Mouse (Mus musculus) limb, embryonic 10.5 days (tissue): ENCODE measurements around the gene Rpl36a-ps1. TPM values are rescaled to one million over a fixed set of nuclear protein-coding genes. Genes with fewer than 3 reads are reported as not detected.
"Not testable (repeated sequence)": the region's sequence is repeated elsewhere in the genome, so short reads cannot be mapped to it uniquely, and the experiment has no call there.

Experiments
- DNase-seq: peaks from one replicate; pipeline ENCODE4 v3.0.0-alpha.2; 2017; ENCODE audit warnings: low spot score
- H3K27ac ChIP-seq: fragments of 300-500 bp; sonication (generic); 2 replicates; pipeline ENCODE4 v1.5.1; 2016; ENCODE audit warnings: mild to moderate bottlenecking
- H3K27me3 ChIP-seq: fragments of 300-500 bp; sonication (generic); 2 replicates; pipeline ENCODE4 v1.6.1; 2016; ENCODE audit warnings: low read depth, mild to moderate bottlenecking; ENCODE audit not compliant: poor library complexity, severe bottlenecking
- H3K36me3 ChIP-seq: fragments of 300-500 bp; sonication (generic); 2 replicates; pipeline ENCODE4 v1.6.1; 2016; ENCODE audit warnings: mild to moderate bottlenecking, moderate library complexity
- H3K4me1 ChIP-seq: fragments of 300-500 bp; sonication (generic); 2 replicates; pipeline ENCODE4 v1.6.1; 2016
- H3K4me3 ChIP-seq: fragments of 300-500 bp; sonication (generic); 2 replicates; pipeline ENCODE4 v1.5.1; 2016; ENCODE audit warnings: mild to moderate bottlenecking, moderate library complexity
- H3K9me3 ChIP-seq: fragments of 300-500 bp; sonication (generic); replicated peaks from 2 replicates; pipeline ENCODE4 v1.6.1; 2016; ENCODE audit warnings: mild to moderate bottlenecking
- WGBS: fragments of 180-500 bp; shearing (Covaris S2); methylation state at CpG from one replicate; pipeline ENCODE4 v1.1.7; 2016; 5-methylcytosine and 5-hydroxymethylcytosine counted together
- polyA plus RNA-seq: library from polyadenylated mRNA; unstranded; fragments of >200 nt; fragmentation: Nextera tagmentation; extraction: Ambion mirVana; gene quantifications from 2 replicates; pipeline ENCODE4 v1.2.1, GENCODE M21; 2016

Rpl36a-ps1 gene
- polyA plus RNA-seq, result 2.2 and 2.6 TPM in 2 replicates

GRCm38 (mm10) chr14:98994218-98994617 lies at the start of gene Rpl36a-ps1:
Gene Rpl36a-ps1, minus strand, starts transcription at chr14:98994318.
- Histone ChIP-seq H3K36me3 (no peaks in the 10 kb centered on the region), H3K27me3 (no peaks in the 10 kb centered on the region), H3K4me1 (peaks cover 8% of the 10 kb centered on the region; the same call in 1 of the 2 replicates), H3K27ac (no peak within 1 kb of the TSS), H3K9me3 (no peaks in the 10 kb centered on the region), H3K4me3 (no peak within 1 kb of the TSS)
- DNase-seq, result no peak
- WGBS, result 96% methylated on average over 7 of the region's 7 CpGs

- peaks cover 26% of the 10 kb centered on the region for H3K4me1 ChIP-seq
- 0 out of 2 replicates have a peak overlapping the region, but pooled peaks have one; percentile 97 for H3K27ac ChIP-seq
- no peaks in the 10 kb centered on the region for H3K27me3 ChIP-seq
- H3K9me3 ChIP-seq, result no peaks in the 10 kb centered on the region
- no peak for DNase-seq
- WGBS, result 68% methylated on average over 1 of the region's 1 CpGs
- peak overlapping the region; percentile 85 for H3K4me3 ChIP-seq
- H3K36me3 ChIP-seq, result peaks cover 25% of the 10 kb centered on the region
Observed at GRCm38 (mm10) chr14:99043499-99043898, 49.4 kb upstream of the Rpl36a-ps1 start.

DNA sequence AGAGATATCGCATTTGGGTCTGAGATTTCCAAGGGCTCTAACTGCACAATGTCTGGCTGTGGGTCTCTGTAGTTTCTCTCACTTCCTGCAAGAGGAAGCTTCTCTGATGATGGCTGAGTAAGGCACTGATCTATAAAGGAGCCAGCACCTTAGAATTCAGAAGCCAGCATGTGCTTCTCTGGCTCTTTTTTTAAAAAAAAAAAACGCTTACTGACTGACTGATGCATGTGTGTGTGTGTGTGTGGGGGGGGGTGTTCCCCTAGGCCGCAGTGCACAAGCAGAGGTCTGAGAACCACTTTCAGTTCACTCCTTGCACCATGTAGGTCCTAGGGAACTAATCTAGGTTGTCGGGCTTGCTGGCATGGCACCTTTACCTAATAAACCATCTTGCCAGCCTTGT lies 47.3 kb upstream of the Rpl36a-ps1 start:
- H3K4me3 ChIP-seq, result no peak overlapping the region
- H3K27me3 ChIP-seq, result no peaks in the 10 kb centered on the region
- no peak overlapping the region for H3K27ac ChIP-seq
- H3K36me3 ChIP-seq, result peaks cover 31% of the 10 kb centered on the region
- no peak for DNase-seq
- peaks cover 21% of the 10 kb centered on the region for H3K4me1 ChIP-seq
- H3K9me3 ChIP-seq, result no peaks in the 10 kb centered on the region
- WGBS, result 84% methylated on average over 4 of the region's 4 CpGs

GRCm38 (mm10) chr14:99039308-99039707 lies 45.2 kb upstream of the Rpl36a-ps1 start:
- H3K27ac ChIP-seq, H3K27me3 ChIP-seq, DNase-seq, H3K9me3 ChIP-seq, H3K4me3 ChIP-seq: not testable (repeated sequence)
- 86% methylated on average over 5 of the region's 5 CpGs for WGBS
- peaks cover 47% of the 10 kb centered on the region for H3K36me3 ChIP-seq
- H3K4me1 ChIP-seq, result peaks cover 13% of the 10 kb centered on the region

DNA sequence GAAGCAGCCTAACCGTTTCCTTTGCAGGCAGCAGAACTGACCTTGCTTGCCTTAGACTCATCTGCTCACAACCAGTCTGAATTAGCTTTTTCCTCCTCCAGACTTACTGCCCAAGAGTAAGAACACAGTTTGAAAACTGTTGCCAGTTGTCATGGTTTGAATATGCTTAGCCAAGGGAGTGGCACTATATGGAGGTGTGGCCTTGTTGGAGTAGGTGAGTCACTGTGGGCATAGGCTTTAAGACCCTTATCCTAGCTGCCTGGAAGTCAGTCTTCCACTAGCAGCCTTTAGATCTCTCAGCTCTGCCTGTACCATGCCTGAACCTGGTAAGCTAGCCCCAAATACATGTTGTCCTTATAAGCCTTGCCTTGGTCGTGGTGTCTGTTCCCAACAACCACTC lies 43.6 kb upstream of the Rpl36a-ps1 start:
- H3K36me3 ChIP-seq, result peaks cover 60% of the 10 kb centered on the region
- H3K4me3 ChIP-seq, result no peak overlapping the region
- H3K27ac ChIP-seq, result no peak overlapping the region
- H3K4me1 ChIP-seq, result peaks cover 3% of the 10 kb centered on the region; the same call in 1 of the 2 replicates
- no peaks in the 10 kb centered on the region for H3K27me3 ChIP-seq
- 92% methylated on average over 2 of the region's 2 CpGs for WGBS
- no peak for DNase-seq
- H3K9me3 ChIP-seq, result no peaks in the 10 kb centered on the region

GRCm38 (mm10) chr14:99036039-99036438 lies 41.9 kb upstream of the Rpl36a-ps1 start:
- Histone ChIP-seq H3K4me3 (no peak overlapping the region), H3K36me3 (peaks cover 67% of the 10 kb centered on the region), H3K4me1 (no peaks in the 10 kb centered on the region), H3K9me3 (no peaks in the 10 kb centered on the region), H3K27ac (no peak overlapping the region), H3K27me3 (no peaks in the 10 kb centered on the region)
- WGBS, result 77% methylated on average over 4 of the region's 4 CpGs
- no peak for DNase-seq

- WGBS, result 94% methylated on average over 8 of the region's 8 CpGs
- H3K27ac ChIP-seq, H3K27me3 ChIP-seq, DNase-seq, H3K4me1 ChIP-seq, H3K4me3 ChIP-seq, H3K9me3 ChIP-seq: not testable (repeated sequence)
- H3K36me3 ChIP-seq, result peaks cover 62% of the 10 kb centered on the region
Observed at GRCm38 (mm10) chr14:99034851-99035250, 40.7 kb upstream of the Rpl36a-ps1 start.

DNA sequence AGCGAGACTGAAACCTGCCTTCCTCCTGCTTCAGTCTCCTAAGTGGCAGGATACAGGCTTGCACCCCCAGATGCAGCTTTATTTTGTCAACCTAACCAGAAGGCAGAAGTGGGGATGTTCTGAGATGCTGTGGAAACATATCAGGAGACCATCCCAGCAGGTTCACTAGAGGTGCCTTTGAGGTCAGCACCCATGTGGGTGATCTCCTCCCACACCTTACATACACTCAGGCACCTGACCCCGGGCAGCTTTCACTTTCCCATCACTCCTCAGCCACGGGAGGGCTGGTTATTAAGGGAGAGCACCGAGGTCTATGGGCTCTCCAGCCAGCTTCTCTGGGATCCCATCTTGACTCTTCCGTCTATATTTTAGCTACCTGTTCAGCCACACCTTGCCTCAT lies 38.5 kb upstream of the Rpl36a-ps1 start:
- WGBS, result 83% methylated on average over 5 of the region's 5 CpGs
- DNase-seq, result no peak

GRCm38 (mm10) chr14:99031337-99031873 lies 37.3 kb upstream of the Rpl36a-ps1 start:
- Histone ChIP-seq H3K36me3 (peaks cover 36% of the 10 kb centered on the region), H3K4me1 (no peaks in the 10 kb centered on the region), H3K9me3 (no peaks in the 10 kb centered on the region), H3K4me3 (no peak overlapping the region), H3K27ac (no peak overlapping the region), H3K27me3 (no peaks in the 10 kb centered on the region)
- 91% methylated on average over 5 of the region's 5 CpGs for WGBS
- peak; percentile 19 for DNase-seq

More for the DNA sequence above, 38.5 kb upstream of the Rpl36a-ps1 start:
- no peak overlapping the region for H3K4me3 ChIP-seq
- no peaks in the 10 kb centered on the region for H3K27me3 ChIP-seq
- no peak overlapping the region for H3K27ac ChIP-seq
- H3K36me3 ChIP-seq, result peaks cover 39% of the 10 kb centered on the region
- H3K4me1 ChIP-seq, result no peaks in the 10 kb centered on the region
- H3K9me3 ChIP-seq, result no peaks in the 10 kb centered on the region

GRCm38 (mm10) chr14:99029987-99030386 lies 35.9 kb upstream of the Rpl36a-ps1 start:
- Histone ChIP-seq H3K27me3 (no peaks in the 10 kb centered on the region), H3K4me1 (no peaks in the 10 kb centered on the region), H3K27ac (no peak overlapping the region), H3K4me3 (no peak overlapping the region), H3K9me3 (no peaks in the 10 kb centered on the region), H3K36me3 (peaks cover 22% of the 10 kb centered on the region)
- WGBS, result 84% methylated on average over 5 of the region's 5 CpGs
- peak; percentile 13 for DNase-seq

DNA sequence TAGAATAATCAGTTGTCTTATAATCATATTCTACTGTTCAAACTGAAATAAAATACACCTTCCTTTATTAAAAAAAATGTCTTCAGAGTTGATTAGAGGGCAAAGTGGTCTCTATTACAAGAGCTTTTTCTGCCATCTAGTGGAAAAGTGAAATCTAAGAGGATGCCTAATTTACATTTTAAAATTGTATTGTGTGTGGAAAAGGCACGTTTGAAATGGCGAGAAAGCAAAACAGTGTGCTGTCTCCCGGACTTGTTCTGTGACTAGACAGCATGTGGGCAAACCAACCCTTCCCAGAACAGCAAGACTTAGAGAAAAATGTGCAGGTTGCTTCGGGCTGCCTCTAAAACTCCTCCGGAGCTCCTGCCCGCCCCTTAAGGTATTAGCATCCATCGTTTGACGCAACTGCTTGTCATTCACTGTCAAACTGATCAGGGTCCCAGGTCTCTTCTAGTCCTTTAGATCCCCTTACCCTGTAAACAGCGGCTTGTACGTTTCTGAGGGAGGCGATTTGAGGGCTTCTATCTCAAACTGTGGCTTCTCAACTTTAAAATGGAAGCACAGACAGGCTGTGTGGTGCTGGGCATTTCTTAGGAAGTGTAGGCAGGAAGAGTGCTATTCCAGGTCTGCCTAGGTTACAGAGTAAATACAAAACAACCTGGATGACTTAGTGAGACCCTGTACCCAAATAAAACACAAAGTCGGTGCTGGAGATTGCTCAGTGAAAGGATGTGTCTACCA lies 28.4 kb upstream of the Rpl36a-ps1 start:
- Histone ChIP-seq H3K27ac (peak overlapping the region; percentile 14; the same call in 1 of the 2 replicates), H3K4me3 (0 out of 2 replicates have a peak overlapping the region, but pooled peaks have one; percentile 15), H3K4me1 (peaks cover 11% of the 10 kb centered on the region), H3K36me3 (no peaks in the 10 kb centered on the region), H3K27me3 (no peaks in the 10 kb centered on the region), H3K9me3 (no peaks in the 10 kb centered on the region)
- WGBS, result 54% methylated on average over 12 of the region's 12 CpGs
- no peak for DNase-seq

DNA sequence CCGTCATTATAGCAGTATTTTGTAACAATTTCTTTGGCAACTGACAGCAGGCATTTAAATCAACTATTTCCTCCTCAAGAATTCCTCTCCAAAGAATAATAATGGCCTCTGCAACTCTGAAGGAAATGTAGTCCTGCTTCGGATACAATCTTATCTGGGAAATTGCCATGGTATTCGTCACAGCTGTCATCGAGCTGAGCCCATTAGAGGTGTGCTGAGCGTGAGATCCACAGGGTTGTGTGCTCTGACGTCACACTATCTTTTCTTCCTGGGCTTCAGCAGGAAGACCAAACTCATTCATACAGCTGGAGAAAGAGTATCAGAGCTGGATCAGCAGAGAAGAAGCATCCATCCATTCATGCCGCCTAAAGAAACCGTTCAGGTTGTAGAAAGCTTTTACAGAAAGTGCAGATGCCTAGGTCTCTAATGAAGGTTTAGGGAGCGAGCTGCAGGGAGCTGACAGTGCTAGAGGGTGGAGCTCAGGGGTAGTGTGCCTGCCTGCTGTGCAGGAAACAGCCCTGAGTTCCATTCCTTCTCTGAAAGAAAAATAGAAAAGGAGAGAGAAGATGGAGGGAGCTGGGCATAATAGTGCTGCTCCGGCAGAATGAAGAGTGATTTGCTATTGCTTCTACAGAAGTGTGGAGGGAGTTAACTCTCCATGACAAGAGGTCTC lies 25.2 kb upstream of the Rpl36a-ps1 start:
- no peak overlapping the region for H3K27ac ChIP-seq
- WGBS, result 48% methylated on average over 10 of the region's 10 CpGs
- no peaks in the 10 kb centered on the region for H3K9me3 ChIP-seq
- H3K4me3 ChIP-seq, result no peak overlapping the region
- no peak for DNase-seq
- H3K36me3 ChIP-seq, result no peaks in the 10 kb centered on the region
- H3K27me3 ChIP-seq, result no peaks in the 10 kb centered on the region
- H3K4me1 ChIP-seq, result peaks cover 11% of the 10 kb centered on the region

DNA sequence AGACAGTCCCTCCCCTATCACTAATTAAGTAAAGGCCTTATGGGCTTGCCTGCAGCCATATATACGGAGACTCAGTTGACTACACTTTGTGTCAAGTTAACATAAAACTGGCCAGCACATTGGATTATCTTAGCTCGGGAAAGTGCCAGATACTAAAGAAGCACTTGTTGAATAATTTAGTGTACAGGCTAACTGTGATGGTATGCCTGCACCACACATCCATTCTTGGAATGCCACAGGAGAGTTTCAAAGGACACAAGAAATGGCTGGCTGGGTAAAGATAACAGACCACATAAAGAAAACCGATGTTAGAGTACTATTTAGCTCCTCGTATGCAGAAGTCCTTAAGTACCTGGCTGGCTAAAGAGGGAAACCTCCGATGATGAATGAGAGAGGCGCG lies 24.6 kb upstream of the Rpl36a-ps1 start:
- DNase-seq, result no peak
- H3K4me3 ChIP-seq, result no peak overlapping the region
- H3K9me3 ChIP-seq, result no peaks in the 10 kb centered on the region
- no peaks in the 10 kb centered on the region for H3K36me3 ChIP-seq
- H3K4me1 ChIP-seq, result peaks cover 11% of the 10 kb centered on the region
- WGBS, result 76% methylated on average over 7 of the region's 7 CpGs
- H3K27me3 ChIP-seq, result no peaks in the 10 kb centered on the region
- no peak overlapping the region for H3K27ac ChIP-seq
